ENCODE assay signal across 9 mouse cellular contexts in genomic region chr7:139298446-139298845, GRCm38 (mm10). TPM values are rescaled to one million over a fixed set of nuclear protein-coding genes. Genes with fewer than 3 reads are reported as not detected.
A peak's percentile ranks its signal among the peaks of the same experiment; 100 is the strongest.
DNase-seq lines count a peak whose midpoint lies in the region; ATAC-seq and TF ChIP-seq lines count a peak whose summit lies in the region.
"Had no signal": no experiment of that assay in that cellular context is flagged by ENCODE, and none has a peak within 500 bp of the region (broad histone marks: within the 10 kb centered on the region; RNA-seq: fewer than 3 reads in every experiment).

No protein-coding gene starts in this region.

- peak; percentile 35 for DNase-seq in kidney, adult 9 months
- no peak for DNase-seq in kidney, adult 18-20 months
- DNase-seq in kidney, postnatal 14 days: peak; percentile 54
- DNase-seq in retina, embryonic 14.5 days (ENCODE audit: low spot score): peak; percentile 69
- DNase-seq in c-Kit-positive CD71-positive TER-119-positive erythroid progenitor cells, embryonic 14.5 days (ENCODE audit: low spot score): no peak
- no peak for DNase-seq in cerebellum, adult 9-10 months

- no peak overlapping the region for H3K4me3 ChIP-seq in bone marrow macrophage, adult 2 months (ENCODE audit: insufficient read depth, low read length)

- H3K27ac ChIP-seq in bone marrow macrophage, adult 2 months (ENCODE audit: insufficient read depth, low read depth, low read length): no peak overlapping the region

- ATAC-seq in erythroid progenitor cell, adult 5-6 weeks (replicated peaks; ENCODE audit: low FRiP score, poor library complexity, severe bottlenecking): no peak
- ATAC-seq: inflammation-experienced regulatory T-cells, adult 6 months had no signal

- peak; percentile 23; the same call in 1 of the 2 replicates for TF ChIP-seq CTCF in bone marrow macrophage, adult 2 months (IDR thresholded peaks at IDR 0.05; ENCODE audit: low read depth, low read length)

- peaks cover 24% of the 10 kb centered on the region for H3K4me1 ChIP-seq in bone marrow macrophage, adult 2 months (ENCODE audit: control insufficient read depth, insufficient read depth, low read length)

- TF ChIP-seq POLR2A in bone marrow macrophage, adult 2 months (IDR thresholded peaks at IDR 0.05; ENCODE audit: borderline replicate concordance, low read depth, low read length): no peak

RNA-seq across cellular contexts. Expression of gene Pwwp2b, which starts 50.2 kb away (rescaled TPM):
- 11.4 and 13.0 TPM in 2 replicates for polyA plus RNA-seq in bone marrow macrophage, adult 2 months (2012; ENCODE audit: insufficient read depth, insufficient read length, missing spikeins)
- 2.5 TPM in 1 of 2 replicates, not detected in the other for total RNA-seq in erythroid progenitor cell, adult 5-6 weeks (2015; ENCODE audit: low replicate concordance)
- 0.26 TPM in 1 of 2 replicates, not detected in the other for total RNA-seq in erythroid progenitor cell, adult 5-6 weeks (2017; ENCODE audit: low replicate concordance)

Comparison
In these comparisons a context has a peak if more than half of its experiments do, and no peak if none do; other contexts are left out.
1. DNase-seq: peak in kidney, adult 9 months (single experiment), kidney, postnatal 14 days (single experiment) and retina, embryonic 14.5 days (single experiment); none in kidney, adult 18-20 months (single experiment), c-Kit-positive CD71-positive TER-119-positive erythroid progenitor cells, embryonic 14.5 days (single experiment) and cerebellum, adult 9-10 months (single experiment).